Mouse (Mus musculus) CH12.LX (cell line): ENCODE measurements at regions not wholly inside any gene's neighbourhood (a gene's known extent, or its start where the extent isn't known, plus 50 kb on each side); places are given as distances from the start of the nearest gene placed in this dataset.
A peak's percentile ranks its signal among the peaks of the same experiment; 100 is the strongest.

Experiments used
- DNase-seq: peaks from one replicate; pipeline ENCODE4 v3.0.0-alpha.2; 2013; ENCODE audit errors: extremely low read depth
- H3K27ac ChIP-seq: 2 replicates; pipeline ENCODE4 v1.5.1; 2012; ENCODE audit warnings: low read depth, mild to moderate bottlenecking, control low read depth, moderate library complexity; ENCODE audit not compliant: insufficient read depth
- H3K27me3 ChIP-seq: replicated peaks from 2 replicates; pipeline ENCODE3; 2012; ENCODE audit warnings: inconsistent platforms
- H3K36me3 ChIP-seq, 2 experiments: replicated peaks in 1 of 2; 2 replicates each; pipeline versions ENCODE3 to v1.6.1; 2012; ENCODE audit warnings: inconsistent platforms in 1 of 2, low read length in 1 of 2, mild to moderate bottlenecking in 1 of 2, mixed read lengths in 1 of 2, moderate library complexity in 1 of 2; ENCODE audit not compliant: control insufficient read depth in 1 of 2, insufficient read depth in 1 of 2
- H3K4me1 ChIP-seq, 2 experiments: 2 replicates each; pipeline ENCODE4 v1.6.1; 2012; ENCODE audit warnings: inconsistent platforms in 1 of 2, moderate library complexity in 1 of 2; ENCODE audit not compliant: insufficient read depth in 2 of 2, control insufficient read depth in 1 of 2
- H3K4me2 ChIP-seq: 2 replicates; pipeline ENCODE4 v1.6.1; 2012; ENCODE audit warnings: low read depth, mild to moderate bottlenecking, control low read depth; ENCODE audit not compliant: poor library complexity, insufficient read depth, severe bottlenecking
- H3K4me3 ChIP-seq, 3 experiments: fragments of 150-350 bp in 1 of 3; sonication (generic) in 1 of 3; replicated peaks in 1 of 3; 2 replicates each; pipeline versions ENCODE3 to v1.5.1; 2011 to 2012; ENCODE audit warnings: low read depth in 2 of 3, low read length in 2 of 3, mild to moderate bottlenecking in 2 of 3, moderate library complexity in 2 of 3, control low read depth in 1 of 3, improper control_type of control experiment in 1 of 3, inconsistent platforms in 1 of 3, mixed read lengths in 1 of 3; ENCODE audit not compliant: poor library complexity in 1 of 3
- H3K79me2 ChIP-seq: replicated peaks from 2 replicates; pipeline ENCODE4 v1.6.1; 2012; ENCODE audit warnings: mild to moderate bottlenecking, moderate library complexity; ENCODE audit not compliant: control insufficient read depth, poor library complexity, insufficient read depth, severe bottlenecking; ENCODE audit errors: extremely low read depth
- H3K9ac ChIP-seq: 2 replicates; pipeline ENCODE4 v1.6.1; 2012; ENCODE audit warnings: low read depth, mild to moderate bottlenecking, control low read depth, moderate library complexity; ENCODE audit not compliant: insufficient read depth
- H3K9me3 ChIP-seq: replicated peaks from 2 replicates; pipeline ENCODE3; 2012; ENCODE audit warnings: low read length, inconsistent platforms, mixed read lengths
- BHLHE40 ChIP-seq: IDR thresholded peaks from 2 replicates; pipeline ENCODE4 v1.6.1; 2011; ENCODE audit warnings: mild to moderate bottlenecking, low read depth, low read length, improper control_type of control experiment
- CHD2 ChIP-seq: IDR thresholded peaks from 2 replicates; pipeline ENCODE4 v1.6.1; 2011; ENCODE audit warnings: low read length, improper control_type of control experiment
- E2F4 ChIP-seq: IDR thresholded peaks from 2 replicates; pipeline ENCODE4 v1.6.1; 2011; ENCODE audit warnings: low read depth, low read length, improper control_type of control experiment; ENCODE audit not compliant: insufficient replicate concordance
- KAT2A ChIP-seq: IDR thresholded peaks from 2 replicates; pipeline ENCODE4 v1.6.1; 2012; ENCODE audit warnings: low read length, improper control_type of control experiment, inconsistent platforms; ENCODE audit not compliant: insufficient replicate concordance
- MAX ChIP-seq: IDR thresholded peaks from 2 replicates; pipeline ENCODE4 v1.6.1; 2011; ENCODE audit warnings: low read length, improper control_type of control experiment
- MEF2A ChIP-seq: IDR thresholded peaks from 2 replicates; pipeline ENCODE4 v1.6.1; 2014; ENCODE audit warnings: low read depth, mild to moderate bottlenecking, inconsistent platforms, low read length, improper control_type of control experiment, borderline replicate concordance
- POLR2A ChIP-seq: IDR thresholded peaks from 2 replicates; pipeline ENCODE4 v1.6.1; 2011; ENCODE audit warnings: low read depth, mild to moderate bottlenecking, improper control_type of control experiment, low read length
- USF2 ChIP-seq: conservative IDR thresholded peaks from 2 replicates; pipeline ENCODE4 v1.6.1; 2011; ENCODE audit warnings: low read depth, low read length, improper control_type of control experiment
- ZC3H11A ChIP-seq: IDR thresholded peaks from 2 replicates; pipeline ENCODE4 v1.6.1; 2012; ENCODE audit warnings: low read depth, mild to moderate bottlenecking, inconsistent platforms, low read length, improper control_type of control experiment
- ZKSCAN1 ChIP-seq: IDR thresholded peaks from 2 replicates; pipeline ENCODE4 v1.6.1; 2012; ENCODE audit warnings: low read depth, inconsistent platforms, low read length, improper control_type of control experiment, borderline replicate concordance
- ZNF384 ChIP-seq: IDR thresholded peaks from 2 replicates; pipeline ENCODE4 v1.6.1; 2012; ENCODE audit warnings: low read depth, low read length, improper control_type of control experiment, inconsistent platforms
- dilution Hi-C: fragments of 300-500 bp; cut with MboI; formaldehyde crosslinking; loops from 2 replicates; pipeline ENCODE4 v1.14.3; 2020; ENCODE audit warnings: low sequenced_read_pairs; ENCODE audit not compliant: extremely low pct_unique_long_range_greater_than_20kb, extremely low pct_ligation_motif_present
- in situ Hi-C: fragments of 300-500 bp; cut with MboI; formaldehyde crosslinking; loops from 3 replicates; pipeline ENCODE4 v1.14.3; 2019; ENCODE audit warnings: low sequenced_read_pairs, low pct_ligation_motif_present, low pct_unique_long_range_greater_than_20kb, mixed read lengths

DNA sequence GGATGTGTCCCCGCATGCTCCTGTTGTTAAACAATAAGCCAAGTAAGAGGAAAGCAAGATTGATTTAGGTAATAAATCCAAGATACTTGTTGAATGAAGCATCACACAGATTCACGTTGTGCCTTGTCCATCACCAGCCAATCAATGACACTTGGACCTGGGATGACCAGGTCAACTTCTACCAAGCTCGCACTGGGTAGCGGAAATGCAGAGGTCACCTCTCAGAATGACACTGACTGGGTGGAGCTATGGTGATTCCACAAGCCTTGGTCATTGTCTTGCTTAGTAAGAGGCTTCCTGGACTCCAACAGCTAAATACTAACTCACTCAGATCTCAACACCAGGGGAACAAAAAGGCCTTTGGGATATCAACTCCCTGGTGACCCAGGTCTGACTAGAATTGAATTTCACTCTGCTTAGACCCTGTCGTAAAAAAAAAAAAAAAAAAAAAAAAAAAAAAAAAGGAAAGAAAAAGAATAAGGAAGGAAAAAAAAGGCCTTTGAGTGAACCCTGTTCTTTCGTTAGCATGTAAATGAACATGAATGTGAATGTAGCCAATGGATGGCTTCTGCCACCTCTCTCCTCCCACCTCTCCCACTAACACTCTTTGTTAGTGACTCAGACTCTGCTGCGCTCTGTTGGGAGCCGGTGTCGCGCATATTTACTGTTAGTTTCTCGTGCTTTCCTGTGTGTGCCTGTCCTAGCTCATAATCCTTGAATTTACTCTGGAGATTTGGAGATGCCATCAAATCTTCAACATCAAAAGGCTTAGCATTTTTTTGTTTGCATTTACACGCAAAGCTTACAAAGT, 66.4 kb upstream of the Skap2 start:
- DNase-seq, result no peak
- dilution Hi-C loops, result no loop called here
- Histone ChIP-seq H3K9ac (no peak overlapping the region), H3K36me3 (no peaks in the 10 kb centered on the region), H3K4me2 (0 out of 2 replicates have a peak overlapping the region, but pooled peaks have one; percentile 13), H3K9me3 (no peaks in the 10 kb centered on the region), H3K4me1 (peaks cover 8 to 10% of the 10 kb centered on the region in 2 experiments; a peak in 3 of 4 replicates), H3K79me2 (no peaks in the 10 kb centered on the region), H3K27ac (no peak overlapping the region), H3K4me3 (no peak overlapping the region), H3K27me3 (no peaks in the 10 kb centered on the region)
- in situ Hi-C loops, result no loop called here
- TF ChIP-seq ZNF384, result peak; percentile 71
- TF ChIP-seq POLR2A, result no peak

DNA sequence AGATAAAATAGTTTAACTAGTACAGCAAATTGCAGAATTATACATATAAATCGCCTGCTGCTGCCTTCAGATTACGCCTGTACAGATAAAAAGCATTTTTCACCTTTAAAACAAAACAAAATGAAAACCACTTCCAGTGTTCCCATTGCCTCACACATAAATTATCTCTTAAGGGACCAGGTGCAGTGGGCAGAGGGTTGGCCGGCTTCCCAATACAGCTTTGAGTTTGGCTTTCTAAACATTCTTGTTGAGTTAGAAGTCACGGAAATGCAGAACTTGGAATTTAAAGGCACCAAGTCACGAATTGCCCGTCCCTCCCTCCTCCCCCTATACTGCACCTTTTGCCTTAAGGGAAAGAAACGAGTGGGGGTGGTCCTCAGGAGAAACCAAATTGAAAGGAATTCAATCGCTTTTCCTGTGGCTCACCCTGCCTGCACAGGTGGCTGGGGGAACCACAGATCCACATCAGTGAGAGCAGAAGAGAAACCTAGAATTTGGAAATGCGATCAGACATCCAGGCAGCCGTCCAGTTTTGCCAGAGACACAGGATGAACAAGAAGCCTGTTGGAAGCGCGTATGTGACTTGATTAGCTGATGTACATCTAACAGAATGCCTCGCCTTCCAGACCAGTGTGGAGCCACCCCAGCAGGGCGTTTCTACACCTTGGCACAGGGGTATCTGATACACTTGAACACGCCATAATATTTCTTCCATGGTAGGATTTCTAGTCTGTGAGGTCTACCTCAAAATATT, 64.0 kb upstream of the Skap2 start:
- Histone ChIP-seq H3K9me3 (no peaks in the 10 kb centered on the region), H3K79me2 (no peaks in the 10 kb centered on the region), H3K9ac (no peak overlapping the region), H3K36me3 (no peaks in the 10 kb centered on the region), H3K27ac (no peak overlapping the region), H3K27me3 (no peaks in the 10 kb centered on the region), H3K4me2 (no peak overlapping the region), H3K4me3 (no peak overlapping the region), H3K4me1 (peaks cover 13 to 26% of the 10 kb centered on the region in 2 experiments; a peak in 3 of 4 replicates)
- no peak for TF ChIP-seq ZKSCAN1
- TF ChIP-seq ZC3H11A, result no peak
- DNase-seq, result no peak
- in situ Hi-C loops (no loop called here), dilution Hi-C loops (no loop called here)

- DNase-seq, result no peak
- H3K36me3 ChIP-seq, result no peaks in the 10 kb centered on the region
- TF ChIP-seq USF2 (no peak), E2F4 (no peak), MAX (no peak), CHD2 (no peak), BHLHE40 (no peak), MEF2A (no peak), KAT2A (no peak)
- TF ChIP-seq, all 38 proteins: peak for 0
- no peak overlapping the region for H3K4me3 ChIP-seq
- no peaks in the 10 kb centered on the region for H3K79me2 ChIP-seq
- in situ Hi-C loops, result no loop called here
- dilution Hi-C loops, result no loop called here
- no peaks in the 10 kb centered on the region for H3K27me3 ChIP-seq
- no peak overlapping the region for H3K27ac ChIP-seq
- peaks cover 8 to 26% of the 10 kb centered on the region in 2 experiments; a peak in 2 of 4 replicates for H3K4me1 ChIP-seq
- H3K9me3 ChIP-seq, result no peaks in the 10 kb centered on the region
- no peak overlapping the region for H3K4me2 ChIP-seq
- no peak overlapping the region for H3K9ac ChIP-seq
Measured at GRCm38 (mm10) chr6:52074904-52075303, 62.6 kb upstream of the Skap2 start.
